Mouse (Mus musculus) CD8-positive naive resting alpha-beta T cell, adult 2 months (primary cell): ENCODE data around the gene Apc2.

Source experiments
- DNase-seq, 2 experiments: peaks; one replicate each; pipeline ENCODE4 v3.0.0; 2022; ENCODE audit warnings: low read depth in 2 of 2, low spot score in 2 of 2

The Apc2 gene

GRCm38 (mm10) chr10:80321014-80321669 lies 25.4 kb downstream of the Apc2 start:
- DNase-seq: no peak

GRCm38 (mm10) chr10:80321670-80322581 lies 26.1 kb downstream of the Apc2 start:
- no peak for DNase-seq

- no peak for DNase-seq
Observed at GRCm38 (mm10) chr10:80322811-80323211, 27.0 kb downstream of the Apc2 start.

GRCm38 (mm10) chr10:80323261-80324119 lies 27.7 kb downstream of the Apc2 start:
- DNase-seq: peak in 1 of 2 experiments; percentile 57

GRCm38 (mm10) chr10:80324120-80325037 lies 28.6 kb downstream of the Apc2 start:
- no peak for DNase-seq

GRCm38 (mm10) chr10:80325045-80325444 lies 29.3 kb downstream of the Apc2 start:
- DNase-seq: no peak

GRCm38 (mm10) chr10:80329273-80330081 lies 33.7 kb downstream of the Apc2 start, which contains the start of the genes Pcsk4 and Reep6:
Gene Pcsk4, minus strand, starts transcription at chr10:80329498.
Gene Reep6, plus strand, starts transcription at chr10:80329953.
- DNase-seq: peak; percentile 68 to 79

GRCm38 (mm10) chr10:80330084-80330483 lies 34.3 kb downstream of the Apc2 start:
- DNase-seq: no peak

- no peak for DNase-seq
Observed at GRCm38 (mm10) chr10:80330888-80331287, 35.1 kb downstream of the Apc2 start.

- no peak for DNase-seq
Observed at GRCm38 (mm10) chr10:80331636-80332524, 36.1 kb downstream of the Apc2 start.

- no peak for DNase-seq
Observed at GRCm38 (mm10) chr10:80332525-80332989, 36.8 kb downstream of the Apc2 start.

- DNase-seq: no peak
Observed at GRCm38 (mm10) chr10:80336263-80336662, 40.5 kb downstream of the Apc2 start.

- DNase-seq: peak; percentile 76 to 80
Observed at GRCm38 (mm10) chr10:80339941-80340750, 44.4 kb downstream of the Apc2 start.

- no peak for DNase-seq
Observed at GRCm38 (mm10) chr10:80341026-80341425, 45.2 kb downstream of the Apc2 start.

- no peak for DNase-seq
Observed at GRCm38 (mm10) chr10:80341491-80342304, 45.9 kb downstream of the Apc2 start.

- DNase-seq: no peak
Observed at GRCm38 (mm10) chr10:80342305-80342748, 46.5 kb downstream of the Apc2 start.
